Mouse (Mus musculus) CD4-positive helper T cell, adult 2 months (primary cell): ENCODE measurements around the gene Lilrb4a.
"Not testable (repeated sequence)": the region's sequence is repeated elsewhere in the genome, so short reads cannot be mapped to it uniquely, and the experiment has no call there.

ENCODE experiments used
- DNase-seq: peaks from one replicate; pipeline ENCODE4 v3.0.0-alpha.2; 2012; ENCODE audit warnings: low read depth, missing footprints, low spot score

The Lilrb4a gene

DNA sequence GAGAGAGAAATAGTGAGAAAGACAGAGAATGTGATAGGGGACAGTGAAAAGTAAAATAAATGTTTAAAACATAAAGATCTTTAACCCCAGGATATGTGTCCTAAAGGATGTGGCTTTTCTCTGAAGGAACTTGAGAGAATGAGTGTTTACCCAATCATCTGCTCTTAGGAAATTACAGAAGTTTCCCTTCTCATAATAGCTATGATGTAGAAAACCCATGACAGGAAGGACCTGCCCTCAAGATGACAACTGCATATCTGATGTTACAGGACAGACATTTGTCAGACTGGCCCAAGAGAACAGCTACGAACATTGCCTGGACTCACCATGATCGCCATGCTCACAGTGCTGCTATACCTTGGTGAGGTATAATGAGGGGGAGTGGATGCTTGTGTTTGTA lies at the start of gene Lilrb4a:
TSS of gene Lilrb4a (plus strand) at position 266 of the 400 bp plus-strand sequence.
- peak; percentile 39 for DNase-seq

DNA sequence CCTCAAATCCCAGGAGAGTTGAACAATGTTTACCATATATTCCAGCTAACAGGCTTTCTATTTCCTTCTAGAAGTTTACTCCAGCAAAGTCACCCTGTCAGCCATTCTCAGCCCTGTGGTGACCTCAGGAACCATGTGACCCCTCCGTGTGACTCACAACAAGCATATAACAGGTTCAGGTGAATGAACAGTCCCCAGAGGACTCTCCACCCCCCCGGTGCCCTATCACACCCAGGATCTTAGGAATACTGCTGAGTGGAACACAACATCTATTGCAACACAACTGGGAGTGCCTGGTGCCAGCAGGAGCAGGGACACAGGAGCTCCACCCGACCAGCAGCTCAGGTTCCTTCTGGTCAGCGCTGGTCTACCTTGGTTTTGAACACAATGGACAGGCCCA lies 39.1 kb upstream of the Lilrb4a start:
- no peak for DNase-seq

DNA sequence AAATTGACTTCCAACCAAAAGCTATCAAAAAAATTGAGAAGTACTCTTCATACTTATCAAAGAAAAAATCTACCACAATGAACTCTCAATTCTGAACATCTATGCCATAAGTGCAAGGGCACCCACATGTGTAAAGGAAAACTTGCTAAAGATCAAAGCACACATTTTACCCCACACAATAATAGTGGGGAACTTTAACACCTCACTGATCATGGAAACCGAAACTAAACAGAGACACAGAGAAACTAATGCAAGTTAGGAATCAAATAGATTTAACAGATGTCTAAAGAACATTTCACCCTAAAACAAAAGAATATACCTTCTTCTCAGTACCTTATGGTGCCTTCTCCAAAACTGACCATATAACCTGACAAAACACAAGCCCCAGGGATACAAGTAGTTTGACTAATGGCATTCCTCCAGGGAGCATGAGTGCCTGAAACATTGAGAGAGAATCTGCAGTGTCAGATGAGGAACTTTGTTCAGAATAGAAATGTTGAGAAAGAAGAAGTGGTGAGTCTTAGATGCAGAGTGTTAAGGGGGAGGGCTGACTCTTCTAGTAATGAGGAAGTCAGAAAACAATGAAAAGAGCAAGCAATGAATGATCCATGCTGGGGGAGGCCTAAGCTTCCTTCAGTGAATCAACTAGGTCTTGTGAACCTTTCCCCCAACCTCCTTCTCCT lies 37.0 kb upstream of the Lilrb4a start:
- peak; percentile 61 for DNase-seq

DNA sequence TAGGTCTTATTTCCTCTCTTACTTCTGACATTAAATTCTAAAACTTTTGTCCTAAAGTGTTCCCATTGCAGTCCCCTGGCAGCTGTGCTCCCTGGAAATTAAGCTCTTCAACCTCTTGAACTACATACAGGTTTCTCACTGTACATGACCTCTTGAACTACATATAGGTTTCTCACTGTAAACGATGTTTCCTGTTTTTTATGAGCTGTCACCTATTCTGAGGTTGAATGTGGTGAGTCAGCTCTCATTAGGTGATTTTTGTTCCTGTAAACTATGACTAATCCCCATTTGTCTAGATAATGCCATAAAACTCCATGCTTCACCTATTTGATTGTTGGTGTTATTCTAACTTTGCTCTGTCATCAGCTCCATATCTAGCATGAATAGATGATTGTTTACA lies 36.4 kb upstream of the Lilrb4a start:
- DNase-seq, result peak; percentile 54

DNA sequence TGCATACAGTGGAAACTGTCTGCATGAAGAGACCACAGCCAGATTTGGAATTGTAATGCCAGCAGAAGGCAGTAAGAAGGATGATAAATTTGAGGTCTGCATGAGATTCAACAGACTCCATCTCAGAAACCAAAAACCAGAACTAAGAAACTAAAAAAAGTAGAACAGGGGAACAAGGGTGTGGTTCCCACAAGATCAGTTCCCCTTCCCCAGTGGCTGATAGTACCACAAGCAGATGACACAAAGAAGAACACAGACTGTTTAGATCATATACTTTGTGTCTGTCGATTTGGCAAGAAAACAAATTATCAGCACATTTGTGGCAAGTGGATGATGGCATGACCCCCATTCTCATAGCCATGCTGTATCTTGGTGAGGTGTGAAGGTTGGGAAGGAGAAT lies 35.0 kb upstream of the Lilrb4a start:
- DNase-seq, result peak; percentile 25

DNA sequence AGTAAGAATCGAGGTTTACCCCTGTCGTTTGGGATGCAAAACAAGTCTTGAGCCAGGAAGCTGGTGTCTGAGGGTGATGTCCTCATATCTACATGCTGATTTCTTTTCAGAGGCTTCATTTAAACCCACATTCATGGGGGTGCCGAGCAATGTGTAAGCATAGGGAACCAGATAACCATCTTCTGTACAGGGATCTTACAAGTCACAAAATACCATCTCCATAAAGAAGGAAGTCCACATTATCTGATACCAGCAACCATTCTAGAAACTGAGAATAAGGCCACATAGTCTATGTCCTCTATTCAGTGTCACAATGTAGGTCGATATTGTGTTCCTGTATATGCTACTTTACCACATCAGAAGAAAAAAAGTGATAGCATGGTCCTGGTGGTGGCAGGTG lies 34.4 kb upstream of the Lilrb4a start:
- DNase-seq, result no peak

DNA sequence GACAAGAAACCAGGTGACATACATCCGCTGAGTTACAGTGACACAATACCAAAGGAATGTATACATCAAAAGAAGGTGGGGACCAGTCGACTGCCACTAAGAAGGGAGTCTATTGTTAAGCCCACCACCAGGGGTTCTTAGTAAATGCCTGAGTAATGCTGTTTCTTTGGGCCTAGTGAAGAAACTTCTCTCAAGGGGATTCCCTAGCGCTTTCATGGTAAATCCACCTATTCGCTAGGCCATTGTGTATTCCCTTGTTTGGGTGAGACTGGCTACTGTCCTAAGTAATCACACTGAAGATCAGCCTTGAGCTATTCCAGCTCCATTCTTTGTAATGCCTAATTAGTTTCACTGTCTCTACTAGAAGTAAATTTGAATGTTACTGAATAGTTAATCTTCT lies 27.0 kb upstream of the Lilrb4a start:
- DNase-seq, result not testable (repeated sequence)

DNA sequence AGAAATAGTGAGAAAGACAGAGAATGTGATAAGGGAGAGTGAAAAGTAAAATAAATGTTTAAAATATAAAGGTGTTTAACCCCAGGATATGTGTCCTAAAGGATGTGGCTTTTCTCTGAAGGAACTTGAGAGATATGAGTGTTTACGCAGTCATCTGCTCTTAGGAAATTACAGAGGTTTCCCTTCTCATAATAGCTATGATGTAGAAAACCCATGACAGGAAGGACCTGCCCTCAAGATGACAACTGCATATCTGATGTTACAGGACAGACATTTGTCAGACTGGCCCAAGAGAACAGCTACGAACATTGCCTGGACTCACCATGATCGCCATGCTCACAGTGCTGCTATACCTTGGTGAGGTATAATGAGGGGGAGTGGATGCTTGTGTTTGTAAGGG lies 10.4 kb upstream of the Lilrb4a start, which contains the start of the genes Gm49339 and Lilr4b:
TSS of gene Gm49339 (plus strand) at position 216 of the 400 bp plus-strand sequence.
TSS of gene Lilr4b (plus strand) at position 236 of the 400 bp plus-strand sequence.
- peak; percentile 54 for DNase-seq

DNA sequence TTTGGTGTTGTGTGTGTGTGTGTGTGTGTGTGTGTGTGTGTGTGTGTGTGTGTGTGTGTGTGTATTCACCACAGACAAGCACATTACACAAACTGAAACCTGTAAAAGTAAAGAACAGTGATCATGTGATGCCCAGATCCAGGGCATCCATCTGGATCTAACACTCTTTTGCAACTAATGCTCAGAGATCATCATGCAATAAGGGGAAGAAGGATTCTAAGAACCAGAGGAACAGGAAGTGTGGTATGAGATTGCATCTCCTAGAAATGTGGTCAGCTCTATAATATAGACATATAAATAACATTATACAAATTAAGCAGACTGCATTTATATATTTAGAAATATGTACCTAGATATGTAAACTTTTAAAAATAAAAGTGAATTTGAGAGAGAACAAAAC lies 29.3 kb downstream of the Lilrb4a start:
- no peak for DNase-seq

DNA sequence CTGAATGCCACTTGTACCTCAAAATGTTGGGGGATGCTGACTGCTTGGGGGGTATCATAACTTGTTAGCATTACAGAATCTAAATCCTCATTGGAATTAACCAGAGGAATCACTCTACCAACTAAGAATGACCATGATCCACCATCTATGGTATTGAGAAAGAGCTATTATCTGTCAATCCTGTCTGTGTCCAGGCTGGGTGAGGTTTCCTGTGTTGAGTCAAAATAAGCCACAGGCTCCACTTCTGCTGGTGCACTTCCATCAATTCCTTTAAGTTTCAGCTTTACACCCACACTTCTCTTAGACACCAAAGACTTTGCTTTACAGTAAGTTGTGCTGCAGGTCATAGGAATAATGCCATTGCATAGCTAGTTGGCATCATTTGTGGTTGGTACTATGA lies 30.7 kb downstream of the Lilrb4a start:
- no peak for DNase-seq

DNA sequence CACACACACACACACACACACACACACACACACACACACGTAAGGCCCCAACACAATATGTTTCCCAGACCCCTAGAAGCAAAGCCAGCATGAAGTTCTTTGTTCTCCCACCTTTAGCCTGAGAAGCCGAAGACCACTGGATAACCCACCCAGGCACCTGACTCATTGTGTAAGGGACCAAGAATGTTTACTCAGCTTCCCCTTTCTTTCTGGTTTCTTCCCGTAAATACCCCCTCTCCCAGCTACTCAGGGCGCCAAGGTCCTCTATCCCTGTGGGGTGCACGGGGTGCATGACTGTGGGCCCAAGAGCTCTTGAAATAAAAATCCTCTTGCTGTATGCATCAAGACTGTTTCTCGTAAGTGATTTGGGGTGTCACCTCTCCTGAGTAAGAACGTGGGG lies 35.3 kb downstream of the Lilrb4a start:
- no peak for DNase-seq

DNA sequence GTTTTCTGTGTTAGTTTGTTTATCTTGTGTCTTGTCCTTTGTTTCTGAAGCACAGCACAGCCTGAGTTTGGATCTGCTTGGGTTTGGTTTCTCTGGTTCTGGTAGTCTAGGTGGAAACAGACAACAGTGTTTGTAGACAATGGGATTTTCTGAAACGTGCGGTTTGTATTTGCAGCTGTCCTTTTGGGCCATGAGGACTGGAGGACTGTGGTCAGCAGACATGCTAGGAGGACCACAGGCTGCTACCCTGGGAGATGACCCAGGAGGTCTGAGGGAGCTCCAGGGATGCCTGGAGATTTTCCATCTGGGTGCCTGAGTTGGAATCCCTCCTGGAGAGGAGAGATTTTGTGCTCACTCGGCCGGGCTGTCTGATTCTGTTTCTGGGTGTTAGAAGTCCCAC lies 35.9 kb downstream of the Lilrb4a start:
- no peak for DNase-seq

DNA sequence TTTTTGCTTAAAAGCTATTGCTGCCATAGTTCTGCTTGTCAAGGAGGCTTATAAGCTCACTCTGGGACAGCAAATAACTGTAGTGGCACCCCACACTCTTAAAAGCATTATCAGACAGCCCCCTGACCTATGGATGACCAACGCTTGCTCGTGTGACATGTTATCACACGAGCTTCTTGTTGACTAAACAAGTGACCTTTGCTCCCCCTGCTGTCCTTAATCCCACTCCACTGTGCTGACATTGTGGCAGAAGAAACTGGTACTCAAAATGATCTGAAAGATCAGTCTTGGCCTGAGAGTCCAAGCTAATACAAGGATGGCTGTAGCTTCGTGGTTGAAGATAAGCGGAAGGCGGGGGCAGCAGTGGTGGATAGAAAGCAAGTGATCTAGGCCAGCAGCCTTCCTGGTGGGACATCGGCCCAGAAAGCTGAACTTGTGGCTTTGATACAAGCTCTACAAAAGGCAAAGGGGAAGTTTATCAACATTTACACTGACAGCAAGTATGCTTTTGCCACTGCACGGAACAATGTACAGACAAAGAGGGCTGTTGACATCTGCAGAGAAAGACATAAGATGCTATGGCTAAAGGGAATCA lies 38.2 kb downstream of the Lilrb4a start:
- DNase-seq, result no peak

DNA sequence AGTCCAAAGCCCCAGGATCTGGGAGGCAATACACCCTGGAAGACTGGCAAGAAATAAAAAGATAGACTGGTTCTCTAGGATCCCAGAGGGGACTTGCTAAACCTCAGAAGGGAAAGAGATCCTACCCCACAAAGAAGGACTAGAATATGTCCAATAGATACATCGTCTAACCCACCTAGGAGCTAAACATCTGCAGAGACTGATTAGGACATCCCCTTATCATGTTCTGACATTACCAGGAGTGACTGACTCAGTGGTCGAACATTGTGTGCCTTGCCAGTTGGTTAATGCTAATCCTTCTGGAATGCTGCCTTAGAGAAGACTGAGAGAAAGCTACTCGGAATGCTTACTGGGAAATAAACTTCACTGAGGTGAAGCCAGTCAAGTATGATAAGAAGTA lies 38.7 kb downstream of the Lilrb4a start:
- no peak for DNase-seq

DNA sequence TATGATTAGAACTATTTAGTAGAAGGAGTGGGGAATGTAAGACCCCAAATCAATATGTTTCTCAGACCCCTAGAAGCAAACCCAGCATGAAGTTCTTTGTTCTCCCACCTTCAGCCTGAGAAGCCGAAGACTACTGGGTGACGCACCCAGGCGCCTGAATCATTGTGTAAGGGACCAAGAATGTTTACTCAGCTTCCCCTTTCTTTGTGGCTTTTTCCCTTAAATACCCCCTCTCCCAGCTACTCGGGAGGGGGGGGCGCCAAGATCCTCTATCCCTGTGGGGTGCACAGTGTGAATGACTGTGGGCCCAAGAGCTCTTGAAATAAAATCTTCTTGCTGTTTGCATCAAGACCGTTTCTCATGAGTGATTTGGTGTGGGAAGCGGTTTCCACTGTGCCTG lies 40.1 kb downstream of the Lilrb4a start:
- no peak for DNase-seq
